Mouse (Mus musculus) cerebellum, adult 2 months (tissue): Measurements from ENCODE around the gene Lamtor1. TPM values are rescaled to one million over a fixed set of nuclear protein-coding genes. Genes with fewer than 3 reads are reported as not detected.

Experiments used
- DNase-seq, 2 experiments: peaks; one replicate each; pipeline ENCODE4 v3.0.0; 2021
- H3K27ac ChIP-seq: fragments of 200-500 bp; 2 replicates; pipeline ENCODE4 v1.5.1; 2012; ENCODE audit warnings: low read length, control low read depth, inconsistent platforms; ENCODE audit not compliant: insufficient read depth
- H3K27me3 ChIP-seq: fragments of 200-500 bp; 2 replicates; pipeline ENCODE4 v1.6.1; 2012; ENCODE audit warnings: inconsistent platforms, mild to moderate bottlenecking, low read length, moderate library complexity; ENCODE audit not compliant: control insufficient read depth, insufficient read depth
- H3K4me1 ChIP-seq: fragments of 200-500 bp; 2 replicates; pipeline ENCODE4 v1.6.1; 2011; ENCODE audit warnings: low read length; ENCODE audit not compliant: control insufficient read depth, insufficient read depth
- H3K4me3 ChIP-seq: fragments of 200-500 bp; replicated peaks from 2 replicates; pipeline ENCODE3; 2011; ENCODE audit warnings: mild to moderate bottlenecking, low read depth, low read length, control low read depth; ENCODE audit not compliant: insufficient read depth
- CTCF ChIP-seq: fragments of 200-500 bp; IDR thresholded peaks from 2 replicates; pipeline ENCODE4 v1.5.1; 2011; ENCODE audit warnings: low read depth, mild to moderate bottlenecking, control low read depth, low read length, moderate library complexity, borderline replicate concordance; ENCODE audit not compliant: insufficient read depth
- POLR2A ChIP-seq: fragments of 200-500 bp; IDR thresholded peaks from 2 replicates; pipeline ENCODE4 v1.6.1; 2011; ENCODE audit warnings: low read length, control low read depth, borderline replicate concordance; ENCODE audit not compliant: insufficient read depth
- WGBS: fragments of 180-500 bp; shearing (Covaris S2); methylation state at CpG from one replicate; pipeline ENCODE4 v1.1.7; 2018; 5-methylcytosine and 5-hydroxymethylcytosine counted together
- polyA plus RNA-seq: library from polyadenylated mRNA; depleted of rRNA; stranded (reverse); fragments of >200 nt; gene quantifications from 2 replicates; pipeline ENCODE4 v1.2.3, GENCODE M21; 2012

The Lamtor1 gene
- polyA plus RNA-seq, 1 experiment, result 210 TPM

GRCm38 (mm10) chr7:101965606-101966005 is 59.9 kb downstream of the Lamtor1 start:
- Histone ChIP-seq H3K4me3 (no peak overlapping the region), H3K27me3 (no peaks in the 10 kb centered on the region), H3K4me1 (peaks cover 4% of the 10 kb centered on the region), H3K27ac (no peak overlapping the region)
- 65% methylated on average over 2 of the region's 2 CpGs for WGBS
- no peak for TF ChIP-seq POLR2A
- no peak for TF ChIP-seq CTCF
- no peak for DNase-seq

GRCm38 (mm10) chr7:101967256-101967655 is 61.6 kb downstream of the Lamtor1 start:
- Histone ChIP-seq H3K4me3 (no peak overlapping the region), H3K27ac (no peak overlapping the region), H3K4me1 (peaks cover 4% of the 10 kb centered on the region), H3K27me3 (no peaks in the 10 kb centered on the region)
- peak in 1 of 2 experiments; percentile 44 for DNase-seq
- no peak for TF ChIP-seq POLR2A
- no peak for TF ChIP-seq CTCF
- 84% methylated on average over 1 of the region's 1 CpGs for WGBS

GRCm38 (mm10) chr7:101968751-101969150 is 63.0 kb downstream of the Lamtor1 start:
- DNase-seq, result peak in 1 of 2 experiments; percentile 42
- TF ChIP-seq CTCF (no peak), POLR2A (no peak)
- Histone ChIP-seq H3K27ac (peak overlapping the region; percentile 75), H3K27me3 (no peaks in the 10 kb centered on the region), H3K4me1 (peaks cover 10% of the 10 kb centered on the region), H3K4me3 (no peak overlapping the region)
- whole genome bisulfite sequencing, result 17% methylated on average over 2 of the region's 2 CpGs

- H3K27ac ChIP-seq, result peak overlapping the region; percentile 96
- under 1% methylated on average over 52 of the region's 53 CpGs for WGBS
These were observed 64.2 kb downstream of the Lamtor1 start for GRCm38 (mm10) chr7:101969694-101970428.

GRCm38 (mm10) chr7:101970429-101970775 is 64.7 kb downstream of the Lamtor1 start:
- no peaks in the 10 kb centered on the region for H3K27me3 ChIP-seq
- H3K4me3 ChIP-seq, result peak overlapping the region; percentile 71
- 2% methylated on average over 17 of the region's 17 CpGs for WGBS
- DNase-seq, result peak in 1 of 2 experiments; percentile 89
- peak overlapping the region; percentile 96 for H3K27ac ChIP-seq
- H3K4me1 ChIP-seq, result peaks cover 11% of the 10 kb centered on the region
- TF ChIP-seq CTCF (no peak), POLR2A (no peak)

More at GRCm38 (mm10) chr7:101969694-101970428, 64.2 kb downstream of the Lamtor1 start:
- no peaks in the 10 kb centered on the region for H3K27me3 ChIP-seq
- H3K4me1 ChIP-seq, result peaks cover 11% of the 10 kb centered on the region
- peak overlapping the region; percentile 71 for H3K4me3 ChIP-seq
- peak; percentile 90 to 91 for DNase-seq
- TF ChIP-seq CTCF (no peak), POLR2A (0 out of 2 replicates have a peak, but pooled peaks have one; percentile 40)

GRCm38 (mm10) chr7:101970821-101971461 is 65.2 kb downstream of the Lamtor1 start:
- peaks cover 11% of the 10 kb centered on the region; the same call in 1 of the 2 replicates for H3K4me1 ChIP-seq

GRCm38 (mm10) chr7:101971721-101972120 is 66.0 kb downstream of the Lamtor1 start:
- peak overlapping the region; percentile 71; the same call in 1 of the 2 replicates for H3K27ac ChIP-seq
- 34% methylated on average over 2 of the region's 2 CpGs for WGBS
- H3K27me3 ChIP-seq, result no peaks in the 10 kb centered on the region
- H3K4me1 ChIP-seq, result peaks cover 11% of the 10 kb centered on the region; the same call in 1 of the 2 replicates
- no peak for TF ChIP-seq POLR2A
- no peak for TF ChIP-seq CTCF
- H3K4me3 ChIP-seq, result no peak overlapping the region
- DNase-seq, result no peak

More at GRCm38 (mm10) chr7:101970821-101971461, 65.2 kb downstream of the Lamtor1 start:
- TF ChIP-seq CTCF, result no peak
- peak; percentile 31; the same call in 1 of the 2 replicates for TF ChIP-seq POLR2A
- WGBS, result under 1% methylated on average over 19 of the region's 19 CpGs
- H3K27ac ChIP-seq, result peak overlapping the region; percentile 71
- DNase-seq, result peak; percentile 86 to 87
- no peaks in the 10 kb centered on the region for H3K27me3 ChIP-seq
- peak overlapping the region; percentile 71 for H3K4me3 ChIP-seq
